Mouse (Mus musculus) c-Kit-positive CD71-negative TER-119-negative erythroid progenitor cells, embryonic 14.5 days (primary cell): ENCODE measurements around the gene Bbof1.
A peak's percentile ranks its signal among the peaks of the same experiment; 100 is the strongest.

Source experiments
- DNase-seq: peaks from one replicate; pipeline ENCODE4 v3.0.0-alpha.2; 2013; ENCODE audit warnings: low read depth

The Bbof1 gene

DNA sequence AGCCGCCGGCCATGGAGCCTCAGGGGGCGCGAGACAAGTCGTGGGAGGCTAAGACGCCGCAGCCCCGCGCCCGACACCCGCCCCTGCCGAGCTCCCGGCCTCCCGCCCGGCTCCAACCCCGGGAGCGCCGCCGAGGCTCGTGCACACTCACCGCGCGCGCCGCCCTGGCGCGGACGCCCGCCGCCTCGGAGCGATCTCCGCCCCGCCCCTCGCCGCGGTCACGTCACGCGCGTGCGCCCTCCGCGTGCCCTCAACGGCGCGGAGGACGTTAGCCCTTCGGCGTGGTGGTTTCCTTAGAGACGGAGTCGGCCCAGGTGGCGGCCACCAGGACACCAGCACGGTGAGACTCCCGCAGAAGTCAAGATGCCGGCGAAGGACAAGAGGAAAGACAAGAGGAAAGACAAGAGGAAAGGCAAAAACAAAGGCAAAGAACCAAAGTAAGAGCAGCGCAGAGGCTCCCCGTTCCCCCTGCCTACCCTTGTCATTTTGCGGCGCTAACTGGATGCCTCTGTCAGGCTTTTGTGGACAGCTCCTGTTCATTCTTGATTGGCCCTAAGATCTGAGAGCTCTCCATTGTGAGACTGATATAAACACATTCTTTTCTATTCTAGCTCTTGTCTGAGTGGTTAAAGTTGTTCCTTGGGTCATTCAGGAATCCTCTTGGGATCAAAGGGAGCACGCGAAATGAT lies at the start of gene Bbof1, which contains the start of gene Entpd5:
Gene Bbof1 (plus strand): TSS at position 253 of the 689 bp plus-strand sequence.
Gene Entpd5 (minus strand): TSS at position 211 of the 689 bp plus-strand sequence.
- peak; percentile 68 for DNase-seq

DNA sequence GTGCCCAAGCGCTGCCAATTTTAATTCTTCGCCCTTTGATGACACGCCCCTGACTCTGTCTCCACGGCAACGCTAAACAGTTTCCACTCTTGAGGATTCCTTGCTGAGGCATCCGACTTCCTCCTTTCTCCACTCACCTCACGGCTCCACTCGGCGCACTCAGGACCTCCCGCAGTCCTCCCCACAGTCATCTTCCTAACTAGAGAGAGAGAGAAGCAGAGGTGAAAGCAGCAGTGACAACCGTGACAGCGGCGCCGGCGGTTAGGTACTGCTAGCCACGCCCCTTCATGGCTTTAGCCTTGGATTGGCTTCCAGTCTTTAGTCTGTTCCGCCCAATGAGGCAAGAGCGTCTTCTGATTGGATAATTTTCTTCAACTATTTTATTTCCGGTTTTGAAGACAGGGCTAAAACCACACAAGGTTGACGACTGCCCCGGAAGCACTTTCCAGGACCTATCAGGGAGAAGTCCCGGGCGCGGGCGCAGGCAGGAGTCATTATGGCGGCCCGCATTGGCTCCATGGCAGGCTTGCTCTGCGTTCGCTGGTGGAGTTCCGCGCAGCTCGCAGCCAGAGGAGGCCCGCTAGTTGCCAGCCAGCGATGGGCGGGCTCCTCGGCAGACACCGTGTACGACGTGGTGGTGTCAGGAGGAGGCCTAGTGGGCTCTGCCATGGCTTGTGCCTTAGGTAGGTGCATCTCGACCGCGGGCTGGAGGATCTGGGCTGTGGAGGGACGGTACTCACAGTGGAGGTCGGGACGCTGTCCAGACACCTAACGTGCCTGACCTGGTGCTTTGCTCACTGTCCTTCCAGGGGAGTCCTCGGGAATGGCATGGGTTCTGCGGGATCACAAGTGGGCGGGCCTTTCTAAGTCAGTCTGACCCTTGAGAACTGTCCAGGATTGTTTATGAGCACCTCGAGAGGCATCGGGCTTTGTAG lies 47.0 kb upstream of the Bbof1 start, which contains the start of the genes Coq6 and Fam161b:
Gene Coq6 (plus strand): TSS at position 103 of the 935 bp plus-strand sequence.
Gene Fam161b (minus strand): TSS at position 279 of the 935 bp plus-strand sequence.
- DNase-seq: peak; percentile 95

DNA sequence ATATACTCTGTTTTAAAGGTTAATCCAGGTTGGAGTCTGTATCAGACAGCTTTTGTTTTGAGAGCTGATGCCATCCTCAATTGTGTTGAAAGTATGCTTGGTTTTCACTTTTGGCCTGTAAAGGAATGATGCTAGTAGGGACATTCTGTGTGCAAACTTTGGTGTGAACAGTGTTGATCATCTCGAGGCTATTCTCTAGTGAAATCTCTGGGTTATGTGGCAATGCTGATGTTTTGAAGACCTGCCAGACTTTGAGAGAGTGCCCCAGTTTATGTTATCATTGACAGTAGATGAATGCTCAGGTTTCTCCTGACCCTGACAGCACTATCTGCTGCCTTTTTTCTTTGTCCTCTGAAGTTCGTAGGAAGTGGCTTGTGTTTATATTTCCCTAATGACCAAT lies 46.0 kb upstream of the Bbof1 start:
- no peak for DNase-seq

DNA sequence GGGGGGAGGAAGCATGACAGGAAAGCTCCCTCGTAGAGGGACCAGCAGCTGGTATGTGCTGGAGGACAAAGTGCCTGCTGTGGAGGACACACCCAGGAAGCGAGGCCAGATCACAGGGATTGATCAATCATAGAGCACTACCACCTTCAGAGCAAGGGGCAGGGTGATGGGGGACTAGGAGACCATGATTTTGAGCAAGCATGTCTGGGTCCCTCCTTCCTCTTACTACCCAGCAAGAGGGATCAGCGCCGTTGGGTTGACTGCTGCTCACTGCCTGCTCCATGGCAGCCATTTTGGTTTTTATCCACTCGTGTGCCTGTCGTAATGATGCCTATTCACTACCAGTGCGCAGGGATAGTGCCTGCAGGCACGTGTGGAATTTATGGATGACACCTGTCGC lies 44.6 kb upstream of the Bbof1 start:
- DNase-seq: no peak

DNA sequence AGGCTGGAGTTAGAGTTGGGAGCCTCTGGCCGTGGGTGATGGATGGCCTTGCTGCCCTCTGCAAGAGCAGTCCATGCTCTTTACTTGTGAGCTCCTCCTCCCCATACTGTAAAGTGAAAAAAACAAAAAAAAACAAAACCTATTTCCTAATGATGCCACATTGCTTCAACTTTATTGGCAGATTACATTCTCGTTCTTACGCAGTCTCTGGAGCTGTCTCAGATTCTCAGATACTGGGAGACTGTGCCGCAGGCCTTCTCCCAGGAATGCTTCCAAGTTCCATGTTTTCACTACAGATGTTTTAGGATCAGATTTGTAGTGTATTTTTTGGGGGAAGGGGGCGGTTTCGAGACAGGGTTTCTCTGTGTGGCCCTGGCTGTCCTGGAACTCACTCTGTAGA lies 43.7 kb upstream of the Bbof1 start:
- no peak for DNase-seq

DNA sequence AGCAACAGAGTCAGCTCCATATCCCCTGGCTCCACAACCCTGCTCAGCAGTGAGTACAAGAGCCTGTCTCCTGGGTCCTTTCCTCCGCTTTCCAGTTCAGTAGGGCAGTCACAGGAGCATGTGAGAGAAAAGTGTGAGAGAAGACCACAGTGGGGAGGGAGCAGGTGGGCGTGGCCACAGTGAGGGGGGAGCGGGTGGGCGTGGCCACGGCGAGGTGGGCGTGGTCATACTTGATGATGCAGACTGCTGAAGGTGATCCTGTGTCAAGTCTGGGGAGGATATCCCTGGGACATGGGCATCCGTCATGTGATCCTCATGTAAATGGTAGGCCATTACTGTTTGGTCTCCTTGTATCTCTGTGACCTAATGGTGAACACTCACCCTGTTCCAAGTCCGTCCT lies 41.9 kb upstream of the Bbof1 start:
- DNase-seq: no peak

DNA sequence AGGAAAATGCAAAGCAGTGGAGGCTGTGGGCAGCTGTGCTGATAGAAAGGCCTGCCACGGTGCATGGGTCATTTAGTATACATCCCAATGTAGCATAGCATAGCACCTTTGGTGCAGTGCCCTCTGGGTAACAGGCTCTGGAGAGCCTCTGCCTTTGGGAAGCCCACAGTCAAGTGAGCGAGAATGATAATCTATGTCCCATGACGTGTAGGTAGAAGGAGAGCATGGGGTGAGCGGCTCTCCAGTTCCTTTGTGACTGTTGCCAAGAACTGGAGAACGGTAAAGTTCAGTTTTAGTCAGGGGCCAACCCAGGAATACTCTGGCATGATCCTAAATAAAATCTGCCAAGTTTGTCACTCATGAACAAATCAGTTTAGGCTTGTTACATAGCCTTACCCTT lies 37.2 kb upstream of the Bbof1 start:
- no peak for DNase-seq

DNA sequence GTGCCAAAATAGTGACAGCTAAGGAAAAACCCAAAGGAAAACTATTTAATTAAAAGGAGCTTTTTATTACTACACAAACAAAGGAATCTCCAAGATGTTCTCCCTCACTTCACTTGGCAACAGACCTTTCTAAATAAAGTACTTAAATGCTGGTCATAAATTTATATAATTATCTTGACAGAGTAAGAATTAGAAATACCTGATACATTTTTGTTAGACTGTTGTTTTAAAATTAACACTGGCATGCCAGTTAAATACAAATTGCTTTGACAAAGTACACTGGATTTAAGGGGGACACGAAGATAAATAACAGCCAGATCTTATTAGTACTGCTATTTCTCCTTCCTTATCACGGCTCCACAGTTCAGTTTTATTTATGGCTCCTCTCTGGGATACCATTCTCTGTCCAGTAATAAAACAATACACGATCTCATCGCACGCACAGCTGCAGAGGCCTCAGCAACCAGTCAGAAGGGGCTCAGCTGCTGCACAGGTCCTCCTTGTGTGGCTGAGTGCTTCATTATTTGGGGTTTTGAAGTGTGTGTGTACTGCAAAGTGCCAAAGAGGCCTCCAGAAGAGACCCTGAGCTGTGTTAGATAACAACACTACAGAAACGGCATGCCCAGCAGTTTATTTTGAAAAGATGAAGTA lies 34.9 kb upstream of the Bbof1 start:
- DNase-seq: no peak

DNA sequence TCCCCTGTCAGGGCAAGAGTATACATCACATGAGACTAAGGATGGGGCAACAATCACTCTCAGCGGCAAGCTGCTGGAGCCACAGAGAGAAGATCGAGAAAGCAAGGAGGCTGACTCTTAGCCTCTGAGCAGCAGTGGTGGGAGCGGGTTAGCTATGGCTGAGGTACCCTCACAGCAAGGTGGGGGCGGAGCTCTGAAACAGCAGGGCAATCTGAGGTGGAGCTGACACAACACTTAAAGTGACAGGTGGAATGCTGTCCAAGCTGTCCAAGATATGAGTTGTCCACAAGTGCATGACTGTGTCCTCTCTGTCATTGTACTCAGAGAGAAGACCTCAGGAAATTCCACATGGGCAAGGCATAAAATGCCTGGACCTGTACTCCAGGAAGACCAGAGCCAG lies 26.5 kb upstream of the Bbof1 start:
- no peak for DNase-seq

DNA sequence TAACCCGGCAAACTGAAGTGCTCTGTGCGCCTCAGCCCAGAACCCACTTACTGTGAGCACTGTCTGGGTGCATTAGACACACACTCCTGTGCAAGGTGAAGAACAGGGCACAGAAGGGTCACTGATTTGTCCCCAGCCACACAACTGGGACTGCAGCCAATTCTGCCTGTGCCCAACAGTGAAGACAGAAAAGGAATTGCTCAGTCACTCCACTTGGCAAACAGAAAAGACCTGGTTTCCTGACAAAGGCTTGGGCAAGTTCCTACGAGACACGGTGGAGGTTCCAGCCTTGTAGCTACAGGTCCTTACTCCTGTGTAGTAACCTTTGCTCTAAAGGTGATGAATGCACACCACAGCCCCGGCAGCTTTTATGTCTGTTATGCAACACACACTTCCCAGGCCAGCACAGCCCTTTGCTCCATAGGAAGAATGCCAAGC lies 24.2 kb upstream of the Bbof1 start:
- no peak for DNase-seq

DNA sequence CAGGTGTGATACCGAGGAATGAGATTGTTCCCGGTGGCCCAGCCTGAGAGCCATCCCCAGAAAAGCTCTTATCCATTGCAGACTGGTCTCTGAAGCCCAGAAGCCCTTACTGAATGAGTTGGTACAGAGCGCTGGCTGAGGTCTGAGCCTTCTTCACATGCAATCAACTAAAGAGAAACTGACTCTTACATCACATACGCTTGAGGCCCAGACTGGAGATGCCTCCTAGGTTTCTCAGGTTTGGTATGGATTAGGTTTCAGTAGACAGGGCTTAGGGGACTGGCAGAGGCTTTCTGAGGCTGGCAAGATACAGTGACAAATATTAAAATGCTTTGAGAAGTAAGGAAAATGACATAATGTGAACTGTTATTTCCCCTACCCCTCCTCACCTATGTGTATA lies 23.5 kb upstream of the Bbof1 start:
- DNase-seq: no peak

DNA sequence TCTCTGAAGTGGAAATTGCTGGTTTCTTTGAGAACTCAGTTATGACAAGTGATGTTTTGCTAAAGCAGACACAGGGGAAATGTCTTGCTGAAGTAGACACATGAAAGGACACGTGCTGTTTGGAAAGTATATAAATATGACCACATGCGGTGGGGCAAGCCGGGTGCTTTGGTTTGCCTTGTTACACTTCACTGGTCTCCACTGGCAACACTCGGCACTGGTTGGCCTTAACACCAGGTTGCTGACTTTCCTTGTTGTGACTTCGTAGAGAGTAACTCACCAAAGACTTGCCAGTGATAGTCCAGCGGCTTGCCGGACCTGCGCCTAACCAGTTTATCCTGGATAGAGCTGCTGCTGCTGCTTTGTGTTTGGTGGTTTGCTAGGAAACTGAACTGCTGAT lies 20.8 kb upstream of the Bbof1 start:
- DNase-seq: no peak

DNA sequence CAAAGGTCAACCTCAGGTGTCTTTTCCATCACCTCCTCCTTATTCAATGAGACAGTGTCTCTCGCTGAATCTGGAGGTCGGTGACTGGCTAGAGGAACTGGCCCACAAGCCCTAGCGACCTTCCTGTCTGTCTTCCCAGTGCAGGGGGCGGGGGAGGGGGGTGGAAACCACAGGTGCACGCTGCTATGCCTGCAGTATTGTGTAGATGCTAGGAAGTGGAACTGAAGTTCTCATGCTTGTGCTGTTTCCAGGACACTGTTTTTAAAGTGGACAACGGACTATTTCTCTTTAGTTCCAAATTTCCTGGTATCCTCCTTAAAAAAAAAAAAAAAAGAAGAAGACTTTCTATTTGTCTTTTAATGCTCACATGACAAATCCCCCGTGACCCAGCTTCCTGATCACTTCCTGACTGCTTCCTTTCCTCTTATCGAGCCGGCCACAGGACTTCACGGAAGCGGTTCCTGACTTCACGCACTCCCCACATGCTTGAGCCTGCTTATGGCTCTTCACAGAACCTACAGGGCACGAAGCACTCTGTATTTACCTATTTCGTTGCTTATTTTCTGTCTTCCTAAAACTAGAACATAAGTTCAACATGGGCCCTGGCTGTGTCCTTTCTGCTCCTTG lies 20.0 kb upstream of the Bbof1 start:
- no peak for DNase-seq

DNA sequence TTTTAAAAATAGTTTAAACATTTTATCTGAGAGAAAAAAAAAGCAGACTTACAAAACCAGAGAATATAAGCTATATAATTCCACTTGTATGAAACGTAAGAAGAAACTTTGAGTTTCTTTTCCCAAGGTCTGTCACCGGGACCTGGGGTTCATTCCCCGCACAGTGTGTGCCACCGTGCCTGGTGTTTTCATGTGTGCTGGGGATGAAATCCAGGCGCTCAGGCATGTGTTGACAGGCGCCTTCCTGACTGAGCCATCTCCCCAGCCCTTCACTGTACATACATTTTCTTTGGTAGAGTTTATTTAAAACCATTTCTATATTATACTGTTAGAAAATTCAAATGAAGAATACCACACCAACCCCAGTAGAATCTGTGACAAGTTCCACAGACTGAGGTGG lies 18.5 kb upstream of the Bbof1 start:
- DNase-seq: no peak

DNA sequence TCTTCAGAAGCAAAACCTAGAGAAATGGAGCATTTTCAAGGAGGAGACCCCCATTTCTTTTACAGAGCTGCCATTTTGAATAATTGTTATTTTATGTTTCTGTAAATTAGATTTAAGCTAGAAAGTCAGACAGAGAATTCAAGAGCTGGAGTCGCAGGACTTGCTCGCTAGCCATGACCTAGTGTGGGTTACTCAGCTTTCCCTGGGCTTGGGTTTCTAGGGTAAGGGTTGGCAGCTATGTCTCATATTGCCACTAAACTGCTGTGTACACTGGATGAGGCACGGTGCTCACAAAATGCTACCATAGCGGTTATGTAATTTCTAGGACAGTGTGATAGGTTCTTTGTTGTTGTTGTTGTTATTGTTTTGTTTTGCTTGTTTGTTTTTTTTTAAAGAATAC lies 16.2 kb upstream of the Bbof1 start:
- no peak for DNase-seq

DNA sequence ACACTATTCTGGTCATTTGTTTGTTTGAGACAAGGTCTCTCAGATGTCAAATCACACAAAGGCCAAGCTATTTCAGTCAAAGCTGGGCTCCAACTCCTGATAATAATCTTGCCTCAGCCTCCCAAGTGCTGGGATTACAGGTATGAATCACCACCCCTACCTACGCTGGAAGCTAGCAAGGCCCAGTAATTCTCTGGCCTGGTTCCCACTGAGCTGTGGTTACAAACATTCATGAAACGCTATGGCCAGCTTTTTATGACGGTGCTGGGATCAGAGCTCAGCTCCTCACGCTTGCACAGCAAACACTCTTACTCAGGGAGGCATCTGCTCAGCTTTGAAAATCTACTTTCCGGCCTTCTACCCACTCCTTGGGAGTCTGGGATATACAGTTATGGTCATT lies 15.0 kb upstream of the Bbof1 start:
- no peak for DNase-seq

DNA sequence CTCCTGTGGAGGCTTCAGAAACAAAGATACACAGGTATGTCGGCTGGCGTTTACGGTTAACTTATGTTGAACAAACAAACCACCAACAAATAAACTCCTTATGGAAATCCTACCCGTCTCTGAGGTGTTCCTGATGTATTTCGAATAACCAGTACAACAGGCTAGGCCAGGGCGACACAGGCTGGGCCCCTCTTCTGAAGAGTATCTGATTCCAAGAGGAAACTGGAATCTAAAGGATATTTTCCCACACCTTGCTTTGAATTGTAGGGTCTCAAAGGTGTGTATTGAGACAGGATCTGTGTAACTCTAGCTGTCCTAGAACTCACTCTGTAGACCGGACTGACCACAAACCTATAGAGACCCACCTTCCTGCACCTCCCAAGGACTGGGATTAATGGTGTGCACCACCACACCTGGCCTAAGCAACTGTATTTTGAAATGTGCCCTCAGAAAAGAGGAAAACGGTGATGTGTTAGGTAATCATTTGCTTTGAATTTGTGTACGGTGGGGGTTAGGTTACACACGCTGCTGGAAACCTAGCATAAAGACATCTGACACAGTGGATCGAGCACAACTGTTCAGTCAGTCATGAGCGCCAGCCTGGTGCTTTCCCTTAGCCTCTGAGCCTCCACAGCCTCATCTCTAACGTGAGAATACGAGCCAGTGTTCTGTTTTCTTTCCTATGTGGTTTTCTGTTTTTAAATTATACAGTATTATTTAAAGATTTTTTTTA lies 11.8 kb upstream of the Bbof1 start:
- no peak for DNase-seq

DNA sequence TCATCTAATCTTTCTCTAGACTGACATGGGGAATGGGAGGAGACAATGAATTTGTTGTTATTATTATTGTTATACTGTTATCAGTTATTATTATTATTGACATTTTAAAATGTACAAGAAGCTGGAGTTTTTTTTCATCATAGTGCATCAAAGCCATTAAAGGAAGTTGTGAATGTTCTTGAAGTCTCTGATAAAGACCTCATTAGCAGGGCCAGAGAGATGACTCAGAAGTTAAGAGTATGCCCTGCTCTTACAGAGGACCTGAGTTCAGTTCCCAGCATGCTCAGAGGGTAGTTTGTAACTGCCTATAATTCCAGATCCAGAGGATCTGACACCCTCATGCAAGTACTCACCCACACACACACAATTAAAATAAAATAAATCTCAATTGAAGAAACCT lies 11.2 kb upstream of the Bbof1 start:
- DNase-seq: no peak

DNA sequence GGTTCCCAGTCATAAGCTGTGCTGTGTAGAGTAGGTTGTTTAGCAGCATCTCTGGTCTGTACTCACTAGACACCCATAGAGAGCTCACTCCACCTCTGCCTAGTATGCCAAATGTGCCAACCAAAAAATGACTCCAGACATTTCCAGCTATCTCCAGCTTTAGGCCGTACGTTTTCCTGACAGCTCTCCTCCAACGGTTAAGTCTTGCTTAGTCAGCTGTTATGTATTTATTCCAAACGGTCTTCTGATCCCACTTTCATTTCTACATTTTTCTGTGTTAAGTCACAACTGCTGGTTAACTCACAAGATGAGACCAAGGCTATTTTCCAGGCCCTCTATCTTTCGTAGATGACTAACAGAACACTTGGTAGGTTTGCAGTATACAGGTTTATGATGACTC lies 10.2 kb upstream of the Bbof1 start:
- DNase-seq: no peak

DNA sequence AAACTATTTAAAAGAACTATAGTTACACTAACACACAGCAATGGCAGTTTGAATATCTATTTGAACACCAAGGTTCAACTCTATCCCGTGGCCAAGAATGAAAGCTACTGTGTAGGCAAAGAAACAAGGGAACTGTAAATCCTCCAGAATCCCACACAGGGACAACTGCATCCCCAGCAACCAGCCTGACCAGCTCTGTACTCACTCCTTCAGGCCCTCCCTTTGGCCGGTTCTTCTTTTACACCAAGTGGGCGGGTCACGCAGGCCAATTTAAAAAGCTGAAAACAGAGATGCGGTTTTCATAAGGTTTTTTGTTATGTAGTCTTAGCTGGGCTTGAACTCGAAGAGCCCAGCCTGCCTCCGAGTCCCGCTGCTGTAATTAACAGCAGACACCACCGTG lies 9.7 kb upstream of the Bbof1 start:
- DNase-seq: no peak

DNA sequence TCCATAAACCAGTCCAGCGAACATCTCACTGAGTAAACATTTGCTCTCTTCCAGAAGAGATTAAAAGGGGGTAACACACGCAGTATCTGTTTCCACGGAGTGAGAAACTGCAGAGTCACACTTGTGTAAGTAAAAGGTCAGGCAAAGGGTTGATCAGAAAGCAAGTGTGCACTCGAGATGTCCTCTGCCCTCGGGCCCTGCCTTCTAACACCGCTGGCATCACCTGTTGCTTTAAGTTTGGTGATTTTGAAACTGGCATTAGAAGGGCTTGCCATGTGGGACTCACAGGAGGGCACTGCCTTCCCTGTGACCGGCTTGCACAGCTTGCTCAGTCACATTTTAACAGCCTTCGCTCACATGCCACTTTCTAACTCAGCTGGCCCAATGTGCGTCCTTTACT lies 9.2 kb upstream of the Bbof1 start:
- no peak for DNase-seq
